Mouse (Mus musculus): Measurements from ENCODE around the gene Nrp1. TPM values are rescaled to one million over a fixed set of nuclear protein-coding genes. Genes with fewer than 3 reads are reported as not detected.
A peak's percentile ranks its signal among the peaks of the same experiment; 100 is the strongest.

Nrp1 gene
- polyA plus RNA-seq, 1 experiment from 2014 or later = 21.4 TPM

GRCm38 (mm10) chr8:128478017-128478416, 119.6 kb downstream of the Nrp1 start:
- no peak for DNase-seq (ENCODE audit: low spot score, missing footprints)
- Histone ChIP-seq H3K4me2 (no peak overlapping the region), H3K36me3 (ENCODE audit: control insufficient read depth, insufficient read depth, low read length) (no peaks in the 10 kb centered on the region), H3K4me1 (ENCODE audit: control insufficient read depth, insufficient read depth, low read length) (no peaks in the 10 kb centered on the region), H3K27ac (ENCODE audit: low read depth, low read length) (no peak overlapping the region), H3K9me3 (ENCODE audit: control insufficient read depth, low read length) (no peaks in the 10 kb centered on the region), H3K27me3 (ENCODE audit: control insufficient read depth, insufficient read depth, low read length) (no peaks in the 10 kb centered on the region), H3K4me3 (ENCODE audit: low read depth, low read length) (no peak overlapping the region), H3K9ac (ENCODE audit: low read length) (no peak overlapping the region)
- ATAC-seq (ENCODE audit: low FRiP score) = no peak
- WGBS = 86% methylated on average over 4 of the region's 4 CpGs

DNA sequence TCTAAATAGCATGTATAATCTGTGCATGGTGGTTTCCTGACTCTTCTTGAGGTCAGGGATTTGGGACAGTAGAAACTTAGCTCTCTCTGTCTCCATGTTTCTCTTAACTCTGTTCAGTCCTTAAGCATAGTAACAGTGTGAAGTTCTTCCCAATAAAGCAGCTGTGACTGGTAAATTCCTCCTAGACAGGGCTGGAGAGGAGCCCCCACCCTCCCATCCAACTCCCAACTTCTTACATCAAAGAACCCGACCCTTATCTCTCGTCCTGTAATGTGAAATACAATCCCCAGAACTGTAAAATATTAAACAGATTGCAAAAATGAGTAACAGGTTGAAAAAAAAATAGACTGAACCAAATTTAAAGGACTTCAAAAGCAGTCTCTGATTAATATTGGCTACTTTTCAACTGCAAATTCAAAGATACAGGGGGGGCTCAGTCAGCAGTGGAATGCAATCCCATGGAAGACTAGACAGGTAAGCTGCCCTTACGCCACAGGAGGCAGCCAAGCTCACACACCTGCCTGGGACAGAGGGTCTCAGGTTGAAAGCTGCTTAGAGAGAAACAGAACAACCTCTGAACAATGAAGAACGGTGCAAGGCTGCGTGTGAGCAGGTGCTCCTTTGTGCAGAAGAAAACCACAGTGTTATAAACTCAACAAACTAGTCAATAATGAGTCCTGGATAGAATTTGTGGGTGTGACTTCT, 121.1 kb downstream of the Nrp1 start:
- Histone ChIP-seq H3K4me1 (ENCODE audit: control insufficient read depth, insufficient read depth, low read length) (no peaks in the 10 kb centered on the region), H3K27me3 (ENCODE audit: control insufficient read depth, insufficient read depth, low read length) (no peaks in the 10 kb centered on the region), H3K9me3 (ENCODE audit: control insufficient read depth, low read length) (no peaks in the 10 kb centered on the region), H3K27ac (ENCODE audit: low read depth, low read length) (no peak overlapping the region), H3K4me2 (no peak overlapping the region), H3K36me3 (ENCODE audit: control insufficient read depth, insufficient read depth, low read length) (no peaks in the 10 kb centered on the region), H3K4me3 (ENCODE audit: low read depth, low read length) (no peak overlapping the region), H3K9ac (ENCODE audit: low read length) (no peak overlapping the region)
- ATAC-seq (ENCODE audit: low FRiP score) (no peak), DNase-seq (ENCODE audit: low spot score, missing footprints) (no peak)
- 68% methylated on average over 5 of the region's 5 CpGs for WGBS

- Histone ChIP-seq H3K9ac (ENCODE audit: low read length) (no peak overlapping the region), H3K9me3 (ENCODE audit: control insufficient read depth, low read length) (no peaks in the 10 kb centered on the region), H3K27me3 (ENCODE audit: control insufficient read depth, insufficient read depth, low read length) (no peaks in the 10 kb centered on the region), H3K4me1 (ENCODE audit: control insufficient read depth, insufficient read depth, low read length) (no peaks in the 10 kb centered on the region), H3K27ac (ENCODE audit: low read depth, low read length) (no peak overlapping the region), H3K36me3 (ENCODE audit: control insufficient read depth, insufficient read depth, low read length) (no peaks in the 10 kb centered on the region), H3K4me3 (ENCODE audit: low read depth, low read length) (no peak overlapping the region), H3K4me2 (no peak overlapping the region)
- no peak for DNase-seq (ENCODE audit: low spot score, missing footprints)
- ATAC-seq (ENCODE audit: low FRiP score) = no peak
- 86% methylated on average over 8 of the region's 8 CpGs for WGBS
Observed at GRCm38 (mm10) chr8:128480896-128481665, 122.7 kb downstream of the Nrp1 start.

- WGBS = 86% methylated on average over 3 of the region's 3 CpGs
- Histone ChIP-seq H3K27ac (ENCODE audit: low read depth, low read length) (no peak overlapping the region), H3K4me1 (ENCODE audit: control insufficient read depth, insufficient read depth, low read length) (peaks cover 3% of the 10 kb centered on the region; the same call in 1 of the 2 replicates), H3K27me3 (ENCODE audit: control insufficient read depth, insufficient read depth, low read length) (no peaks in the 10 kb centered on the region), H3K4me2 (no peak overlapping the region), H3K9ac (ENCODE audit: low read length) (no peak overlapping the region), H3K9me3 (ENCODE audit: control insufficient read depth, low read length) (no peaks in the 10 kb centered on the region), H3K36me3 (ENCODE audit: control insufficient read depth, insufficient read depth, low read length) (no peaks in the 10 kb centered on the region), H3K4me3 (ENCODE audit: low read depth, low read length) (no peak overlapping the region)
- ATAC-seq (ENCODE audit: low FRiP score) = no peak
- no peak for DNase-seq (ENCODE audit: low spot score, missing footprints)
Observed at GRCm38 (mm10) chr8:128483344-128483743, 124.9 kb downstream of the Nrp1 start.

DNA sequence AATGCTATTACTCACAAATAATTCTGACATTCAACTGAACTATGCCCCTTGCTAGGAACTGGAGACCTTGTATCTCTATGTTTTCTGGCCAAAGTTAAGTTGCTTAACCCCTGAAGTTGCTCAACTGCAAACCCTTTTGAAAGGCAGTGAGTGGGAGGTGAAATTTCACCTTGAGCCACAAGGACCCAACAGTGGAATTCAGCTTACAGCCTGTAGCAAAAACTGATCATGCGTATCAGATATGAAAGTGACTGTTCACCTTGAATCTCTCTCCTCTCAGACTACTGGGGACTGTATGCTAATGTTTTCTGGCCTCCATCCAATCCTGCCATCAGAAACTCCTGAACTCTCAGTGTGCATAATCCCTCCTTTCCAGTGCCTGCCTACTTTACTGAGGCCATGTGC, 126.3 kb downstream of the Nrp1 start:
- no peak for DNase-seq (ENCODE audit: low spot score, missing footprints)
- H3K4me2 ChIP-seq = no peak overlapping the region

GRCm38 (mm10) chr8:128486043-128486442, 127.6 kb downstream of the Nrp1 start:
- Histone ChIP-seq H3K27me3 (ENCODE audit: control insufficient read depth, insufficient read depth, low read length) (no peaks in the 10 kb centered on the region), H3K27ac (ENCODE audit: low read depth, low read length) (no peak overlapping the region), H3K36me3 (ENCODE audit: control insufficient read depth, insufficient read depth, low read length) (no peaks in the 10 kb centered on the region), H3K4me2 (no peak overlapping the region), H3K4me3 (ENCODE audit: low read depth, low read length) (no peak overlapping the region), H3K9me3 (ENCODE audit: control insufficient read depth, low read length) (no peaks in the 10 kb centered on the region), H3K9ac (ENCODE audit: low read length) (no peak overlapping the region), H3K4me1 (ENCODE audit: control insufficient read depth, insufficient read depth, low read length) (peaks cover 7% of the 10 kb centered on the region; the same call in 1 of the 2 replicates)
- DNase-seq (ENCODE audit: low spot score, missing footprints) = no peak
- WGBS = 76% methylated on average over 2 of the region's 2 CpGs
- ATAC-seq (ENCODE audit: low FRiP score) = no peak

More for the DNA sequence above, 126.3 kb downstream of the Nrp1 start:
- ATAC-seq (ENCODE audit: low FRiP score) = no peak
- no peaks in the 10 kb centered on the region for H3K27me3 ChIP-seq (ENCODE audit: control insufficient read depth, insufficient read depth, low read length)
- 100% methylated on average over 1 of the region's 1 CpGs for WGBS
- no peaks in the 10 kb centered on the region for H3K36me3 ChIP-seq (ENCODE audit: control insufficient read depth, insufficient read depth, low read length)
- H3K4me3 ChIP-seq (ENCODE audit: low read depth, low read length) = no peak overlapping the region
- H3K9ac ChIP-seq (ENCODE audit: low read length) = no peak overlapping the region
- no peak overlapping the region for H3K27ac ChIP-seq (ENCODE audit: low read depth, low read length)
- peaks cover 7% of the 10 kb centered on the region; the same call in 1 of the 2 replicates for H3K4me1 ChIP-seq (ENCODE audit: control insufficient read depth, insufficient read depth, low read length)
- H3K9me3 ChIP-seq (ENCODE audit: control insufficient read depth, low read length) = no peaks in the 10 kb centered on the region

- no peak overlapping the region for H3K4me2 ChIP-seq
- peaks cover 7% of the 10 kb centered on the region; the same call in 1 of the 2 replicates for H3K4me1 ChIP-seq (ENCODE audit: control insufficient read depth, insufficient read depth, low read length)
- no peaks in the 10 kb centered on the region for H3K27me3 ChIP-seq (ENCODE audit: control insufficient read depth, insufficient read depth, low read length)
- 17% methylated on average over 10 of the region's 10 CpGs for WGBS
- no peak overlapping the region for H3K9ac ChIP-seq (ENCODE audit: low read length)
- DNase-seq (ENCODE audit: low spot score, missing footprints) (peak; percentile 84), ATAC-seq (ENCODE audit: low FRiP score) (0 out of 2 replicates have a peak, but pooled peaks have one; percentile 23)
- H3K27ac ChIP-seq (ENCODE audit: low read depth, low read length) = no peak overlapping the region
- H3K9me3 ChIP-seq (ENCODE audit: control insufficient read depth, low read length) = no peaks in the 10 kb centered on the region
- no peaks in the 10 kb centered on the region for H3K36me3 ChIP-seq (ENCODE audit: control insufficient read depth, insufficient read depth, low read length)
- H3K4me3 ChIP-seq (ENCODE audit: low read depth, low read length) = no peak overlapping the region
Observed at GRCm38 (mm10) chr8:128487966-128488931, 129.8 kb downstream of the Nrp1 start.

DNA sequence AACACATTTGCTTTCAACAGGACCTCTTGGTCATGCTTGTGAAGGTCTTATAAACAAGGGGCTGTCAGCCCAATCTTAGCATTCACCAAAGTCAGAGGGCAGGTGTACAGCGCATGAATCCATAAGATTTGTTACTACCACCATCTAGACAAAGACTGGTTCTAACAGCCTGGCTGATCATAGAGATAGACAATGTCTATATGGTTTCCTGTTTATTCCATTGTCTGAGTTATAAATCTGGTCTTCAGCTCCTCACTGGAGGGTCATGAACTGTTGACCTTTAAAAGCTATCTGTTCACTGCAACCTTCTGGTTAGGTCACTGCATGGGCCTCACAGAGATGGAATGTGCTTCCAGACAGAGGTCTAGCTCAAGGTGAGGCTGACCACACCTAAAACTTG, 130.9 kb downstream of the Nrp1 start:
- H3K27me3 ChIP-seq (ENCODE audit: control insufficient read depth, insufficient read depth, low read length) = no peaks in the 10 kb centered on the region
- H3K4me1 ChIP-seq (ENCODE audit: control insufficient read depth, insufficient read depth, low read length) = peaks cover 7% of the 10 kb centered on the region; the same call in 1 of the 2 replicates
- 97% methylated on average over 1 of the region's 1 CpGs for WGBS

More for the DNA sequence above, 130.9 kb downstream of the Nrp1 start:
- no peak overlapping the region for H3K4me2 ChIP-seq
- H3K9me3 ChIP-seq (ENCODE audit: control insufficient read depth, low read length) = no peaks in the 10 kb centered on the region
- ATAC-seq (ENCODE audit: low FRiP score) = no peak
- no peak overlapping the region for H3K9ac ChIP-seq (ENCODE audit: low read length)
- H3K36me3 ChIP-seq (ENCODE audit: control insufficient read depth, insufficient read depth, low read length) = no peaks in the 10 kb centered on the region
- no peak for DNase-seq (ENCODE audit: low spot score, missing footprints)
- H3K27ac ChIP-seq (ENCODE audit: low read depth, low read length) = no peak overlapping the region
- H3K4me3 ChIP-seq (ENCODE audit: low read depth, low read length) = no peak overlapping the region
